Mouse (Mus musculus): ENCODE results near the gene Artn.

Gene Artn

DNA sequence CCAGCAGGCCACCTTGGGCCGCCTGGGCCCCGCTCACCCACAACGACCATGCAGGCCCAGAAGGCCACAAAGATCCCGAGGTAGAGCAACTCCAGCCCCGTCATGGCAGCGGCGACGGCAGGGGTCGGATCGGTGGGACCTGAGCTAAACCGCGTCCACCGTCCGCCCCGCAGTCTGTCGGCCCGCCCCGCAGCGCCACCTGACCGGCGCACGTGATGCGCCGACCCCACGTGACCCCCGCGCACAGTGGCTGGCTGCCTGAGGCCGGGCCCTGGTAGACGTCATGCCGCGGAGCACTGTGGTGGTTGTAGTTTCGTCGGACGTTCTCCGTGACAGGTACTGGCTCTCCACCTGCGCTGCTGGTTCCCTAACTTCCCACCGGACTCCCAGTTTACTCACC, 42.4 kb downstream of the Artn start, which contains the start of gene Atp6v0b:
Gene Atp6v0b (minus strand): TSS at position 201 of the 400 bp plus-strand sequence.
- DNase-seq = peak; percentile 95

DNA sequence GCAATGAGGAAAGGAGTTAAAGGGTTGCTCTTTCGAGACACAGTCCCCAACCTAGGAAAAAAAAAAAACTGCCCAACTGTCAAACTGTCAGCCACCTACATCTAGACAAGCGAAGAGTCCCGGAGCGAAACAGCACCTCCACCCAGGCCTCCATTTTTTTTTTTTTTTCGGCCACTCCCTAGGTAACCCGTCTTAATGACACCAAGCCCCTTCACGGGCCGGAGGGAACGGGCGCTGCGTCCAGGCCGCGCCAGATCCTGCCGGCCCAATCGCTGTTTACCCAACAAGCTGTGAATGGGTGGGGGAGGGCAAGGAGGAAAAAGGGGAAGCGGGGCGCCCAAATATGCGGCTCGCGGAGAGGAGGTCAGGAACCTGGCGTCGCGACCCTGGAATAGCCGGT, 42.9 kb downstream of the Artn start:
- no peak for DNase-seq

DNA sequence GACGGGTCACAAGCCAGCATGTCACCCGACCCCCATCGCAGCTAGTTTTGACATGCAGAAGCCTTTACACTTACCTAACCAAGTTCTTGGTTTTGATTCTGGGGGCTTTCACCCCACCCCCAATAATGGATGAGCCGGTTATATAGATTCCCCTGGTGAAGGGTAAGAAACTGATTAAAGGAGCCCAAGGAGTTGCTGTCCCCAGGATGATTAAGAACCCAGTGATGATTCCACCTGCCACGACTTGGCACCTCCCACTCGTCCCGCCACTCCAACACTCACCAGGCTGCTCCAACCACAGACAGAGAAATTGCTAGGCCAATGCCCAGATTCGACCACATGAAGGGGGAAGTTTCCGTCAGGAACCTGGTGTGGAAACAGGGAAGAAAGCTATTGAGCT, 43.6 kb downstream of the Artn start:
- no peak for DNase-seq

DNA sequence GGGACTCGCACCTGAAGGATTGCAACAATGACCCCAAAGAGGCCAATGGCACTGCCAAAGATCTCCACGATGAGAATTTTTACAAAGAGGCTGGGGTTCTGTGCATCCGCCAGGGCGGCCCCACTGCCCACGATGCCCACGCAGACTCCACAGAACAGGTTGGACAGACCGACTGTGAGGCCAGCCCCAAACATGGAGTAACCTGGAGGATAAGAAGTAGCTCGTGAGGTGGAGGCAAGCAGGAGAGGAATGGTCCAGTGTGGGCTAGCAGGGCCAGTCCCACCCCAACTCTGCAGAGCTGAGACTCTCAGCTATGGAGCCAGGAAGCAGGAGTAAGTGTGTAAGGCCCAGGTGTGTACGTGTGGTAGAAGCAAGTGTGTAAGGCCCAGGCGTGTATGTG, 44.5 kb downstream of the Artn start:
- no peak for DNase-seq

DNA sequence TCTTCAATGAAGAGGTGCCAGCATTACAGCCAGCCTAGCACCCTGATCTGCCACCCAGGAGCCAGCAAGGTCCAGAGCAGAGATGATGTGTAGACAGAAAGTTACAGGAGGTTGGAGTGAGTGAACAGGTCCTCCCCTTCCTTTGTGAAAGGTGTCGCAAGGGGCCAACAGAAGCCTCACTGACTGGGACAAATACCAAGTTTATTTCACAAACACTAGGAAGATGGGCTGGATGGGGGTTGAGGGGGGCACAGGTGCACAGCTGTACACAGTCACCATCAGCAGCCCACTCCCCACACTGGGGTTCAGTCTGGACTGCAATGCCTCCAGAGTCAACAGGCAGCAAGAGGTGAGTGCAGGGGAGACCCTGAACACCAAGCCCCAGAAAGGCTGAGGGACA, 45.4 kb downstream of the Artn start:
- no peak for DNase-seq

DNA sequence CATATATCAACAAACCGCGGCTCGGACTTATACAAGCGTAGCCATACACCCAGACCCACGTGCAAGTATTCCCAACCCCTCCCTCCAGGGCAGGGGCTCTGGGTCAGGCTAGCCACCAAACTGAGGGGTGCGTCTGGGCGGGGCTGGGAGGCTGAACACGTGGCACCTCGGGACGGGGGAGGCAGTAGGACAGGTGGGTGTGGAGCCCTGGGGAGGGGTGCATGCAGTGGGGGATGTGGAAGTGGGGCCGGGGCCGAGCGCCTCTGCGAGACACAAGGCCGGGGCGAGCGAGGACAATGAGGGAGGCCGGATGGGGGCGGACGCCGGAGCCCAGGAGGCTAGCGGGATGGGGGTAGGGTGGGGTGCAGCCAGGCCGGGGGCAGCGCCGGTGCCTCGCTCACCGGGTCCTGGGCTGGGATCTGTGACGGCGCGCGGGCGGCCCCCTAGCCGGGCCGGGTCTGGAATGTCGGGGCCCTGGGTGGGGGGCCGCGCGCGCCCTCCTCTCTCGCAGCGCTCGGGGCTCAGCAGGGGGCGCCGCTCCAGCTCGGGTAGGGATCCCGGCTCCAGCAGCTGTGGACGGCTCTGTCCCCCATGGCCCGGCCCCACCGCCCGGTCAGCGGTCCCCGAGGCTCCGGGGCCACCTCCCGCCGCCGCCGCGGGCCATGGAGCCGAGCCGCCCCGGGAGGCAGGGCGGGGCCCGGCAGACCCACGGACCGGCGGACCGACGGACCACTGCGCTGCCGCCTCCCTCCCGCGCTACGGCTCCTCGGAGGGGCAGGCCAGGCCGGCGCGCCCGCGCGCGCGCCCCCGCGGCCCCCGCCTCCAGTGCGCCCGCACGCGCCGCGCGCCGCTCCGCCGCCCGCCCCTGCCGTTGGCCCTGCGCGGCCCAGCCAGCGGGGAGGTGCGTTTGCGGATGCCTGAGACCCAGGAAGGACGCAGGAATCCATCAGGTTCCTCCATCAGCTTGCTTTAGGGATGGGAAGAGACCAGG, 46.6 kb downstream of the Artn start, which contains the start of gene B4galt2:
Gene B4galt2 (minus strand): TSS at position 787 of the 991 bp plus-strand sequence.
- peak; percentile 48 for DNase-seq

DNA sequence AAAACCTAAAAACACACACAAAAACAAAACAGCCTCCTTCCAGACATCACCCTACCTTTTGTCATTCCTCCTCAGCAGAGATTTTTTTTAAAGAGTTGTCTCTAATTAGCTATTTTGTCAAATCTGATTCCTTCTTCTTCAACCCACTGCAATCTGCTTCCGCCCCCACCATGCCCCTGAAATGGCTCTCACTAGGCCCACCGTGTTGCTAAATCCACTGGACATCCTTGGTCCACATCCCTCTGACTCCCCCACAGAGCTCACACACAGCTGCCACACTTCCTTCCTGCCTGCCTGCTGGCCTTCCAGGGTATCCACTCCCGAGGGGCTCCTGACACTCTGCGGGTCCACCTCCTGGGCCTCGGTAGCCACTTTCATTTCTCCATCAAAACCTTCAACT, 50.9 kb downstream of the Artn start:
- no peak for DNase-seq

DNA sequence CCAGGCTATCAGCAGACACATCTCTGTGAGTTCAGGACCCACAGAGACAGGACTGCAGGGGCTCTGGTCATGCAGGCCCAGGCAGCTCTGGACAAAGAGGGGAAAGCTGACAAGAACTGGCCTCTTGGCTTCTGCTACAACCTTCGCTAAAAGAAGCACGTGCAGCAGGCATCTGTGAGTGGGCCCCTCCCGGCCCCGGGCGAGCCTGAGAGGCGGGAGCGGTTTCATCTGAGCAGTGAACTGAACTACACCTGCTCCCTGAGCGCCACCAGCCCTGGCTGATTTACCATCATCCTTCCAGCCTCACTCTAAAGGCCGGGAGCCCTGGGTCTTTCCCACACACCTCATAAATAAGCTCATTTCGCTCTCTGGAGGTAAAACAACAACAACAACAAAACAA, 51.3 kb downstream of the Artn start:
- no peak for DNase-seq

Data from layer of hippocampus, adult 9-11 months (tissue).